Mouse (Mus musculus) MEL (cell line): Measurements from ENCODE around the gene Pard3b. TPM values are rescaled to one million over a fixed set of nuclear protein-coding genes. Genes with fewer than 3 reads are reported as not detected.

Experiments used
- DNase-seq: peaks from one replicate; pipeline ENCODE4 v3.0.0; 2011; ENCODE audit warnings: low read depth, low spot score
- H3K27ac ChIP-seq: 2 replicates; pipeline ENCODE4 v1.5.1; 2012; ENCODE audit warnings: low read depth, mild to moderate bottlenecking, control low read depth, low read length, moderate library complexity; ENCODE audit not compliant: control insufficient read depth
- H3K27me3 ChIP-seq, 2 experiments: fragments of 150-350 bp in 1 of 2; sonication (generic) in 1 of 2; 2 replicates each; pipeline ENCODE4 v1.6.1; 2012; ENCODE audit warnings: low read length in 2 of 2, mild to moderate bottlenecking in 2 of 2, improper control_type of control experiment in 1 of 2, moderate library complexity in 1 of 2; ENCODE audit not compliant: insufficient read depth in 2 of 2, control insufficient read depth in 1 of 2
- H3K36me3 ChIP-seq, 2 experiments: 2 replicates each; pipeline ENCODE4 v1.6.1; 2012 to 2014; ENCODE audit warnings: low read length in 2 of 2, improper control_type of control experiment in 1 of 2, inconsistent platforms in 1 of 2, mild to moderate bottlenecking in 1 of 2; ENCODE audit not compliant: insufficient read depth in 2 of 2, control insufficient read depth in 1 of 2
- H3K4me1 ChIP-seq, 2 experiments: fragments of 150-350 bp in 1 of 2; sonication (generic) in 1 of 2; 2 replicates each; pipeline ENCODE4 v1.6.1; 2012; ENCODE audit warnings: low read length in 2 of 2, improper control_type of control experiment in 1 of 2, mild to moderate bottlenecking in 1 of 2; ENCODE audit not compliant: insufficient read depth in 2 of 2, control insufficient read depth in 1 of 2
- H3K4me3 ChIP-seq, 2 experiments: fragments of 150-350 bp in 1 of 2; sonication (generic) in 1 of 2; 2 replicates each; pipeline ENCODE4 v1.5.1; 2012; ENCODE audit warnings: low read depth in 2 of 2, low read length in 2 of 2, mild to moderate bottlenecking in 2 of 2, moderate library complexity in 2 of 2, control low read depth in 1 of 2, improper control_type of control experiment in 1 of 2; ENCODE audit not compliant: control insufficient read depth in 1 of 2, insufficient read depth in 1 of 2
- H3K79me2 ChIP-seq: 2 replicates; pipeline ENCODE4 v1.6.1; 2012; ENCODE audit warnings: mild to moderate bottlenecking, low read length, moderate library complexity; ENCODE audit not compliant: control insufficient read depth, poor library complexity, insufficient read depth
- H3K9ac ChIP-seq: 2 replicates; pipeline ENCODE4 v1.6.1; 2012; ENCODE audit warnings: low read depth, mild to moderate bottlenecking, control low read depth, low read length, moderate library complexity; ENCODE audit not compliant: control insufficient read depth, poor library complexity, severe bottlenecking
- H3K9me3 ChIP-seq: fragments of 150-350 bp; sonication (generic); replicated peaks from 2 replicates; pipeline ENCODE4 v1.6.1; 2012; ENCODE audit warnings: mild to moderate bottlenecking, low read length, improper control_type of control experiment, moderate library complexity; ENCODE audit not compliant: insufficient read depth
- CHD2 ChIP-seq: IDR thresholded peaks from 2 replicates; pipeline ENCODE4 v1.6.1; 2011; ENCODE audit warnings: low read length, improper control_type of control experiment
- ELF1 ChIP-seq: IDR thresholded peaks from 2 replicates; pipeline ENCODE4 v1.6.1; 2014; ENCODE audit warnings: low read depth, mild to moderate bottlenecking, inconsistent platforms, low read length, improper control_type of control experiment, moderate library complexity
- ETS1 ChIP-seq: IDR thresholded peaks from 2 replicates; pipeline ENCODE4 v1.6.1; 2012; ENCODE audit warnings: low read depth, mild to moderate bottlenecking, inconsistent platforms, low read length, improper control_type of control experiment, moderate library complexity
- GABPA ChIP-seq: IDR thresholded peaks from 2 replicates; pipeline ENCODE4 v1.6.1; 2012; ENCODE audit warnings: low read depth, mild to moderate bottlenecking, inconsistent platforms, low read length, improper control_type of control experiment, moderate library complexity
- JUND ChIP-seq: IDR thresholded peaks from 2 replicates; pipeline ENCODE4 v1.6.1; 2011; ENCODE audit warnings: low read depth, mild to moderate bottlenecking, improper control_type of control experiment, low read length
- MAFK ChIP-seq: IDR thresholded peaks from 2 replicates; pipeline ENCODE4 v1.6.1; 2011; ENCODE audit warnings: low read depth, mild to moderate bottlenecking, low read length, improper control_type of control experiment, borderline replicate concordance
- MAZ ChIP-seq: IDR thresholded peaks from 2 replicates; pipeline ENCODE4 v1.6.1; 2012; ENCODE audit warnings: low read depth, mild to moderate bottlenecking, inconsistent platforms, low read length, improper control_type of control experiment
- MEF2A ChIP-seq: IDR thresholded peaks from 2 replicates; pipeline ENCODE4 v1.6.1; 2014; ENCODE audit warnings: low read depth, mild to moderate bottlenecking, inconsistent platforms, low read length, improper control_type of control experiment; ENCODE audit not compliant: poor library complexity, insufficient replicate concordance, severe bottlenecking; ENCODE audit errors: extremely low read depth
- MXI1 ChIP-seq: IDR thresholded peaks from 2 replicates; pipeline ENCODE4 v1.6.1; 2011; ENCODE audit warnings: mild to moderate bottlenecking, low read depth, low read length, improper control_type of control experiment
- NELFE ChIP-seq: IDR thresholded peaks from 2 replicates; pipeline ENCODE4 v1.6.1; 2011; ENCODE audit warnings: low read depth, low read length, improper control_type of control experiment
- NRF1 ChIP-seq: IDR thresholded peaks from 2 replicates; pipeline ENCODE4 v1.6.1; 2014; ENCODE audit warnings: low read depth, mild to moderate bottlenecking, inconsistent platforms, low read length, improper control_type of control experiment, moderate library complexity; ENCODE audit not compliant: poor library complexity, insufficient read depth, severe bottlenecking
- POLR2A ChIP-seq, 2 experiments: IDR thresholded peaks; 2 replicates each; pipeline ENCODE4 v1.6.1; 2011 to 2012; ENCODE audit warnings: low read length in 2 of 2, mild to moderate bottlenecking in 2 of 2, control low read depth in 1 of 2, improper control_type of control experiment in 1 of 2, low read depth in 1 of 2, moderate library complexity in 1 of 2; ENCODE audit not compliant: control insufficient read depth in 1 of 2, insufficient read depth in 1 of 2, poor library complexity in 1 of 2
- POLR2AphosphoS2 ChIP-seq: IDR thresholded peaks from 2 replicates; pipeline ENCODE4 v1.6.1; 2011; ENCODE audit warnings: low read length, improper control_type of control experiment
- SIN3A ChIP-seq: IDR thresholded peaks from 2 replicates; pipeline ENCODE4 v1.6.1; 2012; ENCODE audit warnings: low read length, improper control_type of control experiment, inconsistent platforms
- SMC3 ChIP-seq: IDR thresholded peaks from 2 replicates; pipeline ENCODE4 v1.6.1; 2011; ENCODE audit warnings: low read depth, low read length, improper control_type of control experiment
- TCF12 ChIP-seq: IDR thresholded peaks from 2 replicates; pipeline ENCODE4 v1.6.1; 2014; ENCODE audit warnings: low read depth, mild to moderate bottlenecking, inconsistent platforms, low read length, improper control_type of control experiment, moderate library complexity
- USF1 ChIP-seq: IDR thresholded peaks from 2 replicates; pipeline ENCODE4 v1.6.1; 2014; ENCODE audit warnings: low read depth, mild to moderate bottlenecking, inconsistent platforms, low read length, improper control_type of control experiment, moderate library complexity
- ZKSCAN1 ChIP-seq: IDR thresholded peaks from 2 replicates; pipeline ENCODE4 v1.6.1; 2012; ENCODE audit warnings: low read depth, mild to moderate bottlenecking, inconsistent platforms, low read length, improper control_type of control experiment, moderate library complexity
- ZMIZ1 ChIP-seq: IDR thresholded peaks from 2 replicates; pipeline ENCODE4 v1.6.1; 2012; ENCODE audit warnings: low read depth, mild to moderate bottlenecking, inconsistent platforms, low read length, improper control_type of control experiment, moderate library complexity
- ZNF384 ChIP-seq: IDR thresholded peaks from 2 replicates; pipeline ENCODE4 v1.6.1; 2012; ENCODE audit warnings: low read depth, mild to moderate bottlenecking, inconsistent platforms, low read length, improper control_type of control experiment
- polyA plus RNA-seq, 2 experiments: library from polyadenylated mRNA; stranded (reverse) in 1 of 2; unstranded in 1 of 2; fragments of >175 nt in 1 of 2; fragments of >200 nt in 1 of 2; gene quantifications; 2 replicates each; pipeline versions ENCODE4 v1.2.1 to v1.2.4; 2012; ENCODE audit warnings: low replicate concordance in 2 of 2, low read depth in 1 of 2; ENCODE audit not compliant: insufficient read length in 2 of 2, insufficient read depth in 1 of 2, missing spikeins in 1 of 2
- total RNA-seq: library from RNA; depleted of rRNA; stranded (reverse); fragments of 300-350 nt; gene quantifications from 2 replicates; pipeline ENCODE4 v1.2.3, GENCODE M21; 2012

Gene Pard3b
- total and polyA plus RNA-seq, 3 experiments = not detected

DNA sequence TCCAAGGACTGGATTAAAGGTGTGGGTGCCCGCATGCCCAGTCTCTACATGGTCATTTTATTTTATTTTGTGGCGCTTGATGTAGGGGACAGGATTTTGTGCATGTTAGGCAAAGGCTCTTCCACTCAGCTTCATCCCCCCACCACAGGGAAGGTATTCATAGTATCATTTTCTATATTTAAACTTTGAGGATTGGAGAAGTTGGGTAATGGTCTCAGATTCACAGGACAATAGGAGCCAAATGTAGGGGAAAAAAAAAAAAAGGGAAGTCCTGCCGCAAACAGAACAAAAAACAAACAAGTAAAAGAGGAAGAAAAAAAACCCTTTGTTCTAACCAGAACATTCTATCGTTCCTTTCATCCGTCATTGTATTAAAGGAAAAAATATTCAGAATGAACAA, 590.5 kb downstream of the Pard3b start:
- TF ChIP-seq POLR2A (IDR thresholded peaks at IDR 0.05; ENCODE audit: control insufficient read depth in 1 of 2, insufficient read depth in 1 of 2, low read depth in 1 of 2, low read length in 2 of 2, poor library complexity in 1 of 2) (no peak), SIN3A (no peak)
- TF ChIP-seq, all 39 proteins: peak for 0
- no peak for DNase-seq

DNA sequence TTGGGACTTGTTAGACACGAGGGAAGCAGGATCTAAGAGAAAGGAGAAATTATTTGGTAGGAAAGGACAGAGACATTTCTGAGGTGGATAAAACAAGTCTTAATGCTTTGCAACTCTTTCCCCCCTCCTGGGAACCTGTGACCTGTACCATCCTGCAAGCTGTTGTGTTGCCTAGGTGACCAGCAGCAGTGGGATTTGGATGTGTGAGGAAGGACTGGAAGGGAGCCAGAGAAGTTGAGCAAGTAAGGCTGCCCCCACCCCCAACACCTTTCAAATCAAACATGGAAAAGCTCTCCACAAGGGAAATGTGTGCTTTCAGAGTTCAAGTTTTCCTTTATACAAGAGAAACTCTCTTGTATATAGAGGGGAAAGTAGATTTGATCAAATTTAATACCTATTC, 595.4 kb downstream of the Pard3b start:
- Histone ChIP-seq H3K4me3 (no peak overlapping the region), H3K4me1 (no peaks in the 10 kb centered on the region), H3K79me2 (no peaks in the 10 kb centered on the region), H3K27ac (no peak overlapping the region), H3K27me3 (no peaks in the 10 kb centered on the region), H3K9ac (no peak overlapping the region), H3K9me3 (no peaks in the 10 kb centered on the region), H3K36me3 (no peaks in the 10 kb centered on the region)
- TF ChIP-seq NELFE (no peak), POLR2AphosphoS2 (no peak), ELF1 (no peak), GABPA (no peak), SMC3 (no peak), TCF12 (no peak), MAFK (no peak), ZKSCAN1 (no peak), ZNF384 (no peak), MAZ (no peak), JUND (no peak), CHD2 (no peak), MEF2A (no peak)
- DNase-seq = no peak

More for the DNA sequence above, 590.5 kb downstream of the Pard3b start:
- Histone ChIP-seq H3K4me3 (no peak overlapping the region), H3K27me3 (no peaks in the 10 kb centered on the region), H3K9ac (no peak overlapping the region), H3K9me3 (no peaks in the 10 kb centered on the region), H3K79me2 (no peaks in the 10 kb centered on the region), H3K27ac (no peak overlapping the region), H3K4me1 (no peaks in the 10 kb centered on the region), H3K36me3 (no peaks in the 10 kb centered on the region)

DNA sequence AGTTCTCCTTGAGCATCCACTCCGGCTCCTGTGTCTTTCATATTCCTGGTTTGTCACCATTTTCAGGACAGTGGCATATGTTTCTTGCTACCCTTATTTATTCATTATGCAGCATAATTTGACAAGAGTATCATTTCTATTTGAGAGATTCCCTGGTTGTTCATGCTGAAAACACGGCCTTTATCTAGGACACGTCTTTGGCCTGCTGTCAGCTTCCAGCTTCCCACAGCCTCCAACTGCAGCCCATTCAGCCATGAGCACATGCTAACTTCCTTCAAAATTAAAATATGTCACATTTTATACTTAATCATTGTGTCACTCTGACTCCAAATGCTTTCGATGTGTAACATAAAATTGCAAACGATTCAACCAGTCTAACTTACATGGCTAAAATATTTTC, 596.5 kb downstream of the Pard3b start:
- H3K36me3 ChIP-seq = no peaks in the 10 kb centered on the region

More for the DNA sequence above, 596.5 kb downstream of the Pard3b start:
- Histone ChIP-seq H3K27ac (no peak overlapping the region), H3K9me3 (no peaks in the 10 kb centered on the region), H3K9ac (no peak overlapping the region), H3K79me2 (no peaks in the 10 kb centered on the region), H3K4me1 (no peaks in the 10 kb centered on the region), H3K4me3 (no peak overlapping the region), H3K27me3 (no peaks in the 10 kb centered on the region)
- no peak for TF ChIP-seq TCF12
- TF ChIP-seq POLR2A (IDR thresholded peaks at IDR 0.05; ENCODE audit: control insufficient read depth in 1 of 2, insufficient read depth in 1 of 2, low read depth in 1 of 2, low read length in 2 of 2, poor library complexity in 1 of 2) = no peak
- no peak for TF ChIP-seq USF1
- TF ChIP-seq MAZ = no peak
- TF ChIP-seq MXI1 = no peak
- TF ChIP-seq ZMIZ1 = no peak
- no peak for TF ChIP-seq ETS1
- TF ChIP-seq MAFK = no peak
- TF ChIP-seq NRF1 = no peak
- DNase-seq = no peak
